Mouse (Mus musculus): Measurements from ENCODE around the gene Sult1a1.

- no peak for TF ChIP-seq CTCF (IDR thresholded peaks at IDR 0.05; ENCODE audit: borderline replicate concordance, extremely low read depth, insufficient read depth, insufficient read length)
- TF ChIP-seq POLR2A (IDR thresholded peaks at IDR 0.05; ENCODE audit: borderline replicate concordance, extremely low read depth, insufficient read depth, insufficient read length, poor library complexity, severe bottlenecking): no peak
Observed at GRCm38 (mm10) chr7:126659771-126660170, 16.5 kb downstream of the Sult1a1 start.
